Mouse (Mus musculus): Measurements from ENCODE around the gene Fhit. TPM values are rescaled to one million over a fixed set of nuclear protein-coding genes. Genes with fewer than 3 reads are reported as not detected.

Gene Fhit
- total and polyA plus RNA-seq, 2 experiments from 2014 or later = 2.5 to 12.5 TPM

GRCm38 (mm10) chr14:10933667-10934066 is 228.2 kb downstream of the Fhit start:
- no peak overlapping the region for H3K4me3 ChIP-seq (ENCODE audit: low read length)
- no peaks in the 10 kb centered on the region for H3K4me1 ChIP-seq (ENCODE audit: insufficient read depth, low read length)
- DNase-seq (ENCODE audit: low spot score) = no peak
- no peak for ATAC-seq
- H3K9me3 ChIP-seq (ENCODE audit: low read length) = no peaks in the 10 kb centered on the region
- 50% methylated on average over 3 of the region's 3 CpGs for WGBS
- no peak overlapping the region for H3K4me2 ChIP-seq (ENCODE audit: low read depth, low read length)
- no peak for TF ChIP-seq CTCF (IDR thresholded peaks at IDR 0.05; ENCODE audit: low read depth)
- H3K27me3 ChIP-seq (ENCODE audit: insufficient read depth, low read length) = no peaks in the 10 kb centered on the region
- H3K9ac ChIP-seq (replicated peaks; ENCODE audit: low read length) = no peak overlapping the region
- no peak overlapping the region for H3K27ac ChIP-seq
- H3K36me3 ChIP-seq (ENCODE audit: insufficient read depth, low read length) = no peaks in the 10 kb centered on the region

- no peak overlapping the region for H3K27ac ChIP-seq
Measured at GRCm38 (mm10) chr14:10917893-10918803, 243.7 kb downstream of the Fhit start.

GRCm38 (mm10) chr14:10908011-10908410 is 253.8 kb downstream of the Fhit start:
- Histone ChIP-seq H3K4me3 (ENCODE audit: low read length) (no peak overlapping the region), H3K4me2 (ENCODE audit: low read depth, low read length) (no peak overlapping the region), H3K4me1 (ENCODE audit: insufficient read depth, low read length) (no peaks in the 10 kb centered on the region), H3K27ac (no peak overlapping the region), H3K27me3 (ENCODE audit: insufficient read depth, low read length) (no peaks in the 10 kb centered on the region), H3K36me3 (ENCODE audit: insufficient read depth, low read length) (no peaks in the 10 kb centered on the region), H3K9me3 (ENCODE audit: low read length) (no peaks in the 10 kb centered on the region), H3K9ac (replicated peaks; ENCODE audit: low read length) (no peak overlapping the region)
- TF ChIP-seq CTCF (IDR thresholded peaks at IDR 0.05; ENCODE audit: low read depth) = no peak
- 83% methylated on average over 2 of the region's 2 CpGs for WGBS
- DNase-seq (ENCODE audit: low spot score) = no peak
- no peak for ATAC-seq

More at GRCm38 (mm10) chr14:10917893-10918803, 243.7 kb downstream of the Fhit start:
- no peaks in the 10 kb centered on the region for H3K27me3 ChIP-seq (ENCODE audit: insufficient read depth, low read length)
- TF ChIP-seq CTCF (IDR thresholded peaks at IDR 0.05; ENCODE audit: low read depth) = no peak
- no peaks in the 10 kb centered on the region for H3K36me3 ChIP-seq (ENCODE audit: insufficient read depth, low read length)
- no peak overlapping the region for H3K4me2 ChIP-seq (ENCODE audit: low read depth, low read length)
- peak; percentile 10 for DNase-seq (ENCODE audit: low spot score)
- no peaks in the 10 kb centered on the region for H3K4me1 ChIP-seq (ENCODE audit: insufficient read depth, low read length)
- no peak overlapping the region for H3K4me3 ChIP-seq (ENCODE audit: low read length)
- 48% methylated on average over 7 of the region's 7 CpGs for WGBS
- H3K9me3 ChIP-seq (ENCODE audit: low read length) = no peaks in the 10 kb centered on the region
- no peak overlapping the region for H3K9ac ChIP-seq (replicated peaks; ENCODE audit: low read length)
- no peak for ATAC-seq

GRCm38 (mm10) chr14:10882759-10883158 is 279.1 kb downstream of the Fhit start:
- H3K4me3 ChIP-seq (ENCODE audit: low read length) = no peak overlapping the region
- H3K9ac ChIP-seq (replicated peaks; ENCODE audit: low read length) = no peak overlapping the region
- H3K27ac ChIP-seq = no peak overlapping the region
- no peaks in the 10 kb centered on the region for H3K36me3 ChIP-seq (ENCODE audit: insufficient read depth, low read length)
- DNase-seq (ENCODE audit: low spot score) (no peak), ATAC-seq (no peak)
- no peaks in the 10 kb centered on the region for H3K4me1 ChIP-seq (ENCODE audit: insufficient read depth, low read length)
- H3K27me3 ChIP-seq (ENCODE audit: insufficient read depth, low read length) = no peaks in the 10 kb centered on the region
- no peaks in the 10 kb centered on the region for H3K9me3 ChIP-seq (ENCODE audit: low read length)
- no peak for TF ChIP-seq CTCF (IDR thresholded peaks at IDR 0.05; ENCODE audit: low read depth)
- no peak overlapping the region for H3K4me2 ChIP-seq (ENCODE audit: low read depth, low read length)
- WGBS = 25% methylated on average over 1 of the region's 1 CpGs

- no peak overlapping the region for H3K27ac ChIP-seq
- 82% methylated on average over 2 of the region's 2 CpGs for WGBS
Measured at GRCm38 (mm10) chr14:10880749-10881148, 281.1 kb downstream of the Fhit start.

GRCm38 (mm10) chr14:10874595-10875372 is 287.1 kb downstream of the Fhit start:
- Histone ChIP-seq H3K4me3 (ENCODE audit: low read length) (no peak overlapping the region), H3K4me2 (ENCODE audit: low read depth, low read length) (no peak overlapping the region), H3K9ac (replicated peaks; ENCODE audit: low read length) (no peak overlapping the region), H3K36me3 (ENCODE audit: insufficient read depth, low read length) (no peaks in the 10 kb centered on the region), H3K27ac (no peak overlapping the region), H3K27me3 (ENCODE audit: insufficient read depth, low read length) (no peaks in the 10 kb centered on the region), H3K9me3 (ENCODE audit: low read length) (no peaks in the 10 kb centered on the region), H3K4me1 (ENCODE audit: insufficient read depth, low read length) (no peaks in the 10 kb centered on the region)
- DNase-seq (ENCODE audit: low spot score) (no peak), ATAC-seq (no peak)
- TF ChIP-seq CTCF (IDR thresholded peaks at IDR 0.05; ENCODE audit: low read depth) = no peak
- WGBS = 80% methylated on average over 3 of the region's 3 CpGs

More at GRCm38 (mm10) chr14:10880749-10881148, 281.1 kb downstream of the Fhit start:
- Histone ChIP-seq H3K4me1 (ENCODE audit: insufficient read depth, low read length) (no peaks in the 10 kb centered on the region), H3K36me3 (ENCODE audit: insufficient read depth, low read length) (no peaks in the 10 kb centered on the region), H3K27me3 (ENCODE audit: insufficient read depth, low read length) (no peaks in the 10 kb centered on the region), H3K4me2 (ENCODE audit: low read depth, low read length) (no peak overlapping the region), H3K9me3 (ENCODE audit: low read length) (no peaks in the 10 kb centered on the region), H3K9ac (replicated peaks; ENCODE audit: low read length) (no peak overlapping the region), H3K4me3 (ENCODE audit: low read length) (no peak overlapping the region)
- no peak for DNase-seq (ENCODE audit: low spot score)
- ATAC-seq = no peak
- no peak for TF ChIP-seq CTCF (IDR thresholded peaks at IDR 0.05; ENCODE audit: low read depth)

Data from hindbrain, postnatal 0 days (tissue).